Mouse (Mus musculus) retina, embryonic 14.5 days (tissue): ENCODE measurements at regions not wholly inside any gene's neighbourhood (a gene's known extent, or its start where the extent isn't known, plus 50 kb on each side); places are given as distances from the start of the nearest gene placed in this dataset.

Source experiments
- DNase-seq: peaks from one replicate; pipeline ENCODE4 v3.0.0-alpha.2; 2015; ENCODE audit warnings: low spot score

GRCm38 (mm10) chr8:87270525-87271187 is 201.8 kb downstream of the Cbln1 start:
- DNase-seq = no peak

- DNase-seq = no peak
These were observed 204.2 kb downstream of the Cbln1 start for GRCm38 (mm10) chr8:87268159-87268558.

GRCm38 (mm10) chr8:87264999-87265398 is 207.4 kb downstream of the Cbln1 start:
- no peak for DNase-seq

- no peak for DNase-seq
These were observed 212.1 kb downstream of the Cbln1 start for GRCm38 (mm10) chr8:87260305-87260704.

GRCm38 (mm10) chr8:87242681-87243080 is 229.7 kb downstream of the Cbln1 start:
- no peak for DNase-seq

GRCm38 (mm10) chr8:87237181-87237580 is 235.2 kb downstream of the Cbln1 start:
- no peak for DNase-seq

- DNase-seq = no peak
These were observed 236.0 kb downstream of the Cbln1 start for GRCm38 (mm10) chr8:87236438-87236837.

- peak; percentile 54 for DNase-seq
These were observed 236.9 kb downstream of the Cbln1 start for GRCm38 (mm10) chr8:87235341-87236075.

- DNase-seq = peak; percentile 38
These were observed 238.1 kb downstream of the Cbln1 start for GRCm38 (mm10) chr8:87234336-87234735.

GRCm38 (mm10) chr8:87233805-87234331 is 238.5 kb downstream of the Cbln1 start:
- peak; percentile 74 for DNase-seq

- DNase-seq = no peak
These were observed 240.6 kb downstream of the Cbln1 start for GRCm38 (mm10) chr8:87231762-87232161.

GRCm38 (mm10) chr8:87230096-87230495 is 242.3 kb downstream of the Cbln1 start:
- no peak for DNase-seq

GRCm38 (mm10) chr8:87229182-87229581 is 243.2 kb downstream of the Cbln1 start:
- DNase-seq = no peak

GRCm38 (mm10) chr8:87228777-87229176 is 243.6 kb downstream of the Cbln1 start:
- no peak for DNase-seq

- DNase-seq = no peak
These were observed 246.6 kb downstream of the Cbln1 start for GRCm38 (mm10) chr8:87225504-87226425.

GRCm38 (mm10) chr8:87220581-87220980 is 251.8 kb downstream of the Cbln1 start:
- no peak for DNase-seq

GRCm38 (mm10) chr8:87218956-87219482 is 253.4 kb downstream of the Cbln1 start:
- DNase-seq = no peak

GRCm38 (mm10) chr8:87214962-87215361 is 257.4 kb downstream of the Cbln1 start:
- no peak for DNase-seq

- no peak for DNase-seq
These were observed 261.9 kb downstream of the Cbln1 start for GRCm38 (mm10) chr8:87210546-87210945.

GRCm38 (mm10) chr8:87209295-87209694 is 263.1 kb downstream of the Cbln1 start:
- DNase-seq = no peak

GRCm38 (mm10) chr8:87208036-87208435 is 264.4 kb downstream of the Cbln1 start:
- no peak for DNase-seq

- no peak for DNase-seq
These were observed 269.7 kb downstream of the Cbln1 start for GRCm38 (mm10) chr8:87202639-87203160.
